Mouse (Mus musculus): ENCODE results near the gene Tekt3.

Gene Tekt3

GRCm38 (mm10) chr11:63127513-63127912 lies 66.1 kb downstream of the Tekt3 start:
- DNase-seq, result no peak

GRCm38 (mm10) chr11:63128784-63129183 lies 67.3 kb downstream of the Tekt3 start, which contains the start of gene Pmp22:
Gene Pmp22, plus strand, starts transcription at chr11:63128982.
- no peak for DNase-seq

- no peak for DNase-seq
Measured at GRCm38 (mm10) chr11:63129375-63129774, 67.9 kb downstream of the Tekt3 start.

GRCm38 (mm10) chr11:63129840-63130239 lies 68.4 kb downstream of the Tekt3 start:
- DNase-seq, result no peak

GRCm38 (mm10) chr11:63130497-63130896 lies 69.0 kb downstream of the Tekt3 start:
- peak; percentile 32 for DNase-seq

- peak; percentile 72 for DNase-seq
Measured at GRCm38 (mm10) chr11:63131001-63131692, 69.7 kb downstream of the Tekt3 start.

GRCm38 (mm10) chr11:63131693-63132040 lies 70.2 kb downstream of the Tekt3 start:
- DNase-seq, result no peak

GRCm38 (mm10) chr11:63132151-63132500 lies 70.7 kb downstream of the Tekt3 start:
- no peak for DNase-seq

- peak; percentile 84 for DNase-seq
Measured at GRCm38 (mm10) chr11:63132501-63133435, 71.3 kb downstream of the Tekt3 start.

GRCm38 (mm10) chr11:63134021-63134420 lies 72.6 kb downstream of the Tekt3 start:
- DNase-seq, result no peak

- no peak for DNase-seq
Measured at GRCm38 (mm10) chr11:63134742-63135482, 73.5 kb downstream of the Tekt3 start.

GRCm38 (mm10) chr11:63135622-63136021 lies 74.2 kb downstream of the Tekt3 start:
- peak; percentile 90 for DNase-seq

GRCm38 (mm10) chr11:63136205-63136604 lies 74.8 kb downstream of the Tekt3 start:
- DNase-seq, result no peak

- no peak for DNase-seq
Measured at GRCm38 (mm10) chr11:63136836-63137416, 75.5 kb downstream of the Tekt3 start.

GRCm38 (mm10) chr11:63138739-63139138 lies 77.3 kb downstream of the Tekt3 start:
- no peak for DNase-seq

GRCm38 (mm10) chr11:63142311-63142710 lies 80.9 kb downstream of the Tekt3 start:
- no peak for DNase-seq

GRCm38 (mm10) chr11:63142816-63143215 lies 81.4 kb downstream of the Tekt3 start:
- no peak for DNase-seq

- no peak for DNase-seq
Measured at GRCm38 (mm10) chr11:63143486-63143885, 82.0 kb downstream of the Tekt3 start.

All from retina, postnatal 1 day (tissue).